Mouse (Mus musculus) R1 (cell line): ENCODE measurements around the gene Arrdc4.

Experiments used
- DNase-seq: peaks from one replicate; pipeline ENCODE4 v3.0.0-alpha.2; 2018; ENCODE audit warnings: low read depth, low spot score

Gene Arrdc4

DNA sequence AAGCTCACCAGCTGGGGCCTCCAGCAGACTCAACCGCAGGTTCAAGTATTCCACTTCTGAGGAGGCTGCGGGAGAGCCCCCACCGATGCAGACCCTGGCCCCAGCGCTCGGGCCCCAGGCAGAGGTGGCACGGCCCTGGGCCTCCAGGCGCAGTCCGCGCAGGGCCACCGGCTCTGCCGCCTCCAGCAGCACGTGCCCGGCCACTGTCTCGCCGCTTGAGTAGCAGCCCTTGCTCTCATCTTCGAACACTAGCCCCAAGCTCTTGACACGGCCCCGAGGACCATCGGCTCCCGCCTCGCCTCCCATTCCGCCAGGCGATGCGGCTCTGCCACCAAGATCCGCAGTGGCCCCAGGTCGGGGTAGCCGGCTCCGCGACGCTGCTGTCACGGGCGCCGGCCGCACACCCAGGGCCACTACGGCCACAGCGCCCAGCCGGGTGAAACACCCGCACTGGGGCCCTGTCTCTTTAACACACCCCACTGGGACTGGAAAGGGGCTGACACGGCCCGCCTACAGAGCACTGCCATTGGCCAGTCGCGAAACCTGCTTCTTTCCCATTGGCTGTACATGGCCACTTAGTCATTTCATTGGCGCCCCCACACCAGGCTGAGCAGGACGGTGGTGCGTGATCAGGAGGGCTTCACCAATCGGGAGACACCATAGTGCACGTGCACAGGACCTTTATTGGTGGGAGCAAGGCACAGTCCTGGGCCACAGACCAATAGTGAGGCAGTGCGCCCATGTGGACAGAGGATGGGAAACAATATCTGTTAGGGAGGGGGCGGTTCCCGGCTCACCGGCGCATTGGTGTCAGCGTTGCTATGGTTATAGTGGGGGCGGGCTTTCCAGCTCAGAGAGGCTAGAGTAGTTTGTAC is at the start of gene Arrdc4:
Gene Arrdc4, minus strand, starts transcription at position 481 of the 875 bp plus-strand sequence.
- peak; percentile 100 for DNase-seq

DNA sequence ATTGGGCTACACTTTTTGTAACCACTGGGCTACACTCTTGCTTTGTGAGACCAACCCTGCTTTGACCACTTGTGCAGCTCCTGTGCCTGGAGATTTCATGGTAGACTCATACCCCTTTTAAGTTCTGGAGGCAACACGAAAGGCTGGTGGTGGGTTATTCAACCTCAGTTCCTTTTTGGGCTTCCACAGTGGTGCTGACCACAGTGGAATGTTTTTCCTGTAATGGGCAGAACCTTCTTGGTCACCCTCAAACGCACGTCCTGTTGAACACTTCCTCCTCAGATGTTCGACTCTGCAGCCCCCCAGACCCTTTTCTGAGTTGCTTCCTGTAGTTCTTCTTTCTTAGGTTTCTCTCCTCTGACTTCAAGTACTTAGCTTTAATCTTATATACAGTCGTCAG is 46.5 kb upstream of the Arrdc4 start:
- DNase-seq: no peak

DNA sequence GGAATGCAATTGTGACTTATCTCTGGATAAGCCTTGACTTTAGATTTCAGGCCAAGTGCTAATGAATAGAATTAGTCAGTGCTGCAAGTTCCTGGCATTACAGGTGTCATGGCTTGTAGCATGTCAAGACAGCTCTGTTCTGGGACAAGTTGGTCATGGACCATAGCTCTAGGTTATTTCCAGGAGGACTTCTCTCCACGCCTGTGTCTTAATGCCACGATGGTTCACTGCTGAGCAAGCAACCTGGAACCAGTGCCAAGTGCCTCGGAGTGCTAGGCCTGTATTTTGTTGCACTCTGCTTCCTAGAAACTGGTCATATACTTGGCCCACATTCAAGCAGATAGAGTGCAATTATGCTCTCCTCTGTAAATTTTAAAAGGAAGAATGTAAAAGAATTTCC is 39.7 kb upstream of the Arrdc4 start:
- no peak for DNase-seq

DNA sequence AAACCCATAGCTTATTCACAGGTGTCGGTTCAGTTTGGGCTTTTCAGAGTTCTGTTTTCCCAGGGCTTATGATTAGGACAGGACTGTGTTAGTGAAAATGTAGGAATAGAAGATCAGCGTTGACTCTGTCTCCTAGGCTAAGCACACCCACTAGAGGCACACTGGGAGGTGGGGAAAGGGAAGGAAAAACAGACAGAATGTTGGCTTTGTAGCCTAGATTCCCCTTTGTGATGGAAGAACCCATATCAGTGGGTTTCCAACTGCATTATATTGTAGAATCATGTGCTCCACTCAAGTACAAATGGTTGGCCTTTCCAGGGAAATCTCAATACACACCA is 22.7 kb upstream of the Arrdc4 start:
- no peak for DNase-seq

DNA sequence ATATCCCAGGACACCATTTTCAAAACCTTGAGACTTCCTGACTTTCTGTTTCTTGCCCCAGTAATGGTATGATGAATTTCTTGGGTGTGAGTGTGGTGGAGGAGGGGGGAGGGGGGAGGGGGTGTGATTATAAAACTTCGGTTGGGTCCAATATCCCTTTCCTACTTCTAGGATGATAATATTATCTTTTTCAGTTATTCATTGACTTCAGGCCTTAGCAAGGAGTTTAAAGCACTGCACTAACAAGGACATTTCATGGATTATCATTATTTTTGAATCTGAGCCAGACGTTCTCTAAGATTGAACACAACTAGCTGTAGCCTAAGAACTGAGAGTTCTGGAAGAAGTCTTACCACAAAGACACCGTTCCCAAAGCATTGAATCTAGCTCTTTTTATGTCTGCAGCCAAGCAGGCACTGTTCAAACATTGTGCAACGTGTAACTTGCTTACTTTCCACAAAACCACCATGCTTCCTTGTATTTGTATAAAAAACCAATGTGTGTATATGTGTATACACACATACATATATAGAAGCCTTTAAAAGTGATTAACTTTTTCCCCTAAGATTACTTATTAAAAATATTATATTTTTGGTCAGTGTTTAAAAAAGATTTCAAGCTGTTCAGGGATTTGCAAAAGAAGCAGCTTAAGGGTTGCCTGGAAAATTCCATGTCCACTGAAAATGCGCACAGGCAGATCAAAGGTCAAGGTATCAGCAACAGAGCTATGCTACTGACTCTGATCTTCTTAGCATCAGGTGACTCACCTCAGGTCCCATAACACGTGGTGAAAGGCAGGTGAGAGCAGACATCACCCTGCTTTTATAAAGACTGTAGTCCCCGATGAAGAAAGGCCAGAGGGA is 22.1 kb upstream of the Arrdc4 start:
- no peak for DNase-seq

DNA sequence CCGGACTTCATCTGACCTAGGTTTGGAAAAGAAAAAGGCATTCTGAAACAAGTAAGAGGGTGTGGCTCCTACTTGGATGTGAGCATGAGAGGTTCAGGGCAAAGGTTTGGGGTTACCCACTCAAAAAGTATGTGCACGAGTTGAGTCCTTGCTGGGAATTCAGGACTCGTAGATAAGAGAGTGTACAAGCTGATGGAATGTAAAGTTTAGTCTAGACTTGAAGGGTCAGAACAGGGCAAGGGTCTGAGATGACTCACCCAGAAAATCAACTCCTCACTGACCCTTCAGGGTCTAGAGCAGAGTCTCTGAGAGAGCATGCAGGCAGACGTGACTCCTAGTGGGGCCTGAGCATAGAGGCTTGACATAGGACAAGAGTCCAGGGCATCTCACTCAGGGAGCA is 16.9 kb upstream of the Arrdc4 start:
- DNase-seq: no peak

GRCm38 (mm10) chr7:68759148-68759724 is 10.2 kb upstream of the Arrdc4 start:
- no peak for DNase-seq

GRCm38 (mm10) chr7:68756656-68757204 is 7.7 kb upstream of the Arrdc4 start:
- no peak for DNase-seq

- DNase-seq: no peak
Measured at GRCm38 (mm10) chr7:68749919-68750318, 878 bp upstream of the Arrdc4 start.

- peak; percentile 76 for DNase-seq
Measured at GRCm38 (mm10) chr7:68748361-68748760, 680 bp downstream of the Arrdc4 start.

DNA sequence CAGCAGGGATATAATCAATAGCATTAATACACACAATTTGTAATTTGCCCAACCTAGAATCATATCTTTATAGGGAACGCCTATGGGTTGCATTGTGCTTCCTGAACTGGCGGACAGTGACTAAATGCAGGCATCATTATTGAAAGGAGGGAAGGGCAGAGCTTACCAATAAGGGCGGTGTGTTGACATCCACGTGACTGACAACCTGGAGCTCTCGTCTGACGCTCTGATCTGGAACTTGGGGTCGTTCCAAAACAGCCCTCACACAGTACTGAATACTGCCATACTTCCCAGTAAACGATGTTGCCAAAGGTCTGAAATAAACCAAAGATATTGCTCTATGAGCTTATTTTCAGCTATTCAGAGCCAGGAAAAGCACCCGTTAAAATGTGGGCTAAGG is 4.4 kb downstream of the Arrdc4 start:
- DNase-seq: no peak

DNA sequence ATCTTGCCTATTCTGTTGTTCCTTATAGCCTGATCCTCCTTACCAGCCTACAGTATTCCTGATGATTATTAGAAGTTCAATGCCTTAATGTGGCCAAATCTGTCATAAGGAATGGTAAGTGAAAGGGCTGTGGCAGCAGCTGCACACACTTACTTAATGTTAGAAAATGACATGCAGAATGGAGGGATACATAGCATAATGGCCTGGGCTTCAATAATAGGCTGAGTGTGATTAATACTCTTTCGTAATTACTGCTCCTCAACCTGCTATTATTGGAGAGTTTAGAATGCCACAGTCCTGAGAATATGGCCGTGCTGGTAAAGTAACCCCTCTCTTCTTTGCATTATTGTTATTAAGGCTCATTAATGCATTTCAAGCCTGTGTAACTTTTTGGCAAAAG is 4.8 kb downstream of the Arrdc4 start:
- no peak for DNase-seq

DNA sequence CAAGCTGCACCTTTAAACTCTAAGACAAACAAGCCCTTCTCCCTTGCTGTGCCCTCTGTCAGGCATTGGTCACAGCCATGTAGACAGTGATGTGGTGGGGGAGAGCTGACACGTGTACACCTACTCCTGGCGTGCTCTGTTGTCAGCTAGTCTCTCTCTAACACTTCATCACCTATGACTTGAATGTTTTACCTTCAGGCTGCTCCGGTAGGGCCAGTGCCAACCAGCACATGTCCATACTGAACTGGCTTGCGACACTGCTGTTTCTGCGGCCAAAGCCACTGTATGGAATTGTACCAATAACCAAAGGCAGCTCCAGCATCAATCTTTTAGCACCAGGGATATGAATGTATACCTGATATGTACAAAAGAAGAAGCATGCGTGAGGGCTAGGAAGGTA is 8.3 kb downstream of the Arrdc4 start:
- no peak for DNase-seq

- no peak for DNase-seq
Measured at GRCm38 (mm10) chr7:68738676-68739399, 10.2 kb downstream of the Arrdc4 start.

DNA sequence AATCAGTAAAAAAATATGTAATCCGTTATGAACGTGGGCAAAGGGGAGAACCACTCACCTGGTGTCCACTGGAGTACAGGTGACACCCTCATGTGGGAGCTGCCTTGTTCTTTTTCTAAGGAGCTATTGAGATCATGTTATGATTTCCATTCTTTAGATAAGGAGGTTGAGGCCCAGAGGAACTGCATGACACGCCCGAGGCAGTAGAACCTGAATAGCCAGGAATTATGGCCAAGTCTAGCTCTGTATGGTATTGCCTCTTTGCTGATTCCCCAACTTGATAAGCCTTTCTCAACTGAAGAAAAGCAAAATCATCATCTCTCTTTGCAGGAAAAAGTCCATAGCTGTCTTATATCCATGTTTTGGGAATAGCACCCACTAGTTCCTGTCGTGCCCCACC is 22.7 kb downstream of the Arrdc4 start:
- no peak for DNase-seq

DNA sequence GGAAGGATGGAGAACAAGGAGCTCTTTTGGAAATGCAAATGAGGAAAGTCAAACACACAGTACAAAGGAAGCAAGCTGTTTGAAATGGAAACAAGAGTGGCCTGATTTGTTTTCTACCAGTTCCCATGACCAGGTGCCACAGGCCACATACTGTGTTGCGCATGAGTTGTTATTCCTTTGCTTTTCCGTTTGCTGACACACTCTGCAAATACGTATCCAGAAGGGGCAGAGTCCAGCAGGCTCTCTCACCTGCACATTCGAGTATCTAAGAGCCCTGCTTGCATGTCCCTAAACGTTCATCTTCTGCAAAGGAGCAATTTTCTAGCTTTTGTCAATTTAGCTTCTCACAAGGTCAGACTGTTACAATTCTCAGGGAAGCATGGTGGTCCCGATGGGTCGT is 24.3 kb downstream of the Arrdc4 start:
- DNase-seq: no peak

DNA sequence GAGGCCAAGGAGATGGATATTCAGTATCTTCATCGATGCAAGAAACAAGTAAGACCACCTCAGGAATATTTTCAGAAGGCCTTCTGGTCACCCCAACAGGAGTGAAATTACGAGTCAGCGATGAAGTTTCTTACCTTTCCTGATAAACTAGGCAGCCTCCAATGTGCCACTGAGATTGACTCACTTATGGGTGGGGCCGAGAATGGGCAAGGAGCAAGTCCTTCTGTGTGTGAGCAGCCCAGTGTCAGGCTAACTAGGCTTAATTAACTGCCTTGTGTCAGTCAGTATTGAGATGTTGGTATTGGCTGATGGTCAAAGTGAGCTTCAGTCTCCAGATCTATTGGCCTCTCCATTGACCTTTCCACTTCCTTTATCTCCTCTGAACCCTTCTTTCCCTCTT is 27.5 kb downstream of the Arrdc4 start:
- DNase-seq: no peak

DNA sequence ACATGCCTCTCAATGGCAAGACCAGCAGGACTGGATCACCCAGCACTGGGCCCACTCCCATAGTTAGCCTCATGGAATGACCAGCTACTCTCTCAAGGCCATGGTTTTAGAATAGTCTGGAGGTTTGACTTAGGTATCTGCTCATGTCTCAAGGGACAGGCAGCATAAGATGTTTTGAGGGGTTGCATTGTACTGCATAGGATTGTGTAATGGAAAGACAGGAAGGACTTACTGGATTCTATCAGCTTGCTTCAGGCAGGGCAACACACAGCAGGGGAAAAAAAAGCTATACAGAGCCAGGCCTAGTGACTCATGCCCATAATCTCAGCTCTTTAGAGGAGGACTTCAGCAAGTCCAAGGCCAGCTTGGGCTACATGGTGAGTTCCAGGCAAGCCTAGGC is 31.1 kb downstream of the Arrdc4 start:
- no peak for DNase-seq

- peak; percentile 23 for DNase-seq
Measured at GRCm38 (mm10) chr7:68717498-68717897, 31.5 kb downstream of the Arrdc4 start.

DNA sequence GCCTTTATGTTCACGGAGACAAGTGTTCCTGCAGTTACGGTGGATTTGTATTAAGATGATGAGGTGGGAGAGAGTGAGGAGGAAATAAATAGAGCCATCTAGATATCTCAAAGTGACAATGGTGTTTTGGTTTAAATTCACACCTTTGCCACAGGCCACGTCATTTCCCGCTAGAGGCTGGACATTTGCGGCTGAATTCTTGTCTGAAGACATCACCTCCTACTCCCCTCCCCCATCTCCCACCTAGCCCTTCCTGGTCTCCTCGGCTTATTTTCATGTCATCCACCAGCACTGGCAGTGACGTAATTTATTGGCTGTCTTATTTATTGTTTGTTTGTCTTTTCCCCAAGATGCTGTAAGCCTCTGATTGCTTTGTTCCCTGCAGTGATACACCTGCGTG is 32.1 kb downstream of the Arrdc4 start:
- DNase-seq: no peak

GRCm38 (mm10) chr7:68712928-68713327 is 36.1 kb downstream of the Arrdc4 start:
- no peak for DNase-seq

- no peak for DNase-seq
Measured at GRCm38 (mm10) chr7:68712425-68712824, 36.6 kb downstream of the Arrdc4 start.
